Mouse (Mus musculus) spleen, postnatal 10 days (tissue): Measurements from ENCODE around the gene Sap30bp.

Experiments
- DNase-seq, 2 experiments: peaks; one replicate each; pipeline ENCODE4 v3.0.0; 2021 to 2022; ENCODE audit warnings: low spot score in 2 of 2

The Sap30bp gene

DNA sequence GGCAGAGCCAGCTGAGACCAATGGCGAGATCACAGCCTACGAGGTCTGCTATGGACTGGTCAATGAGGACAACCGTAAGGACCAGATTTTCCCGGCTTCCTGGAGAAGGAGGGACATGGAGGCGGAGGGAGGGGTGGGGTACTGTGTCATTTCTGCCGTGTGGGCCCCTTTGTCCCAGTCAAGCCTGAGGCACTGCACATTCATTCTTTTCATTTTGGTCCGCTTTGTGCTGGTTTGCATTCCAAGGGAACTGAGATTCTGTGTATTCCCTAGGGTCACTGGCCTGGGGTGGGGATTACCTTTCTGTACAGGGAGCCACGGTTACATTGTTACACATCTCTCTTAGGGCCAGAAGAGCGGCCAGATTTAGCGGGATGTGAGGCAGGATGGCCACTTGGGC is 67.5 kb downstream of the Sap30bp start:
- no peak for DNase-seq

DNA sequence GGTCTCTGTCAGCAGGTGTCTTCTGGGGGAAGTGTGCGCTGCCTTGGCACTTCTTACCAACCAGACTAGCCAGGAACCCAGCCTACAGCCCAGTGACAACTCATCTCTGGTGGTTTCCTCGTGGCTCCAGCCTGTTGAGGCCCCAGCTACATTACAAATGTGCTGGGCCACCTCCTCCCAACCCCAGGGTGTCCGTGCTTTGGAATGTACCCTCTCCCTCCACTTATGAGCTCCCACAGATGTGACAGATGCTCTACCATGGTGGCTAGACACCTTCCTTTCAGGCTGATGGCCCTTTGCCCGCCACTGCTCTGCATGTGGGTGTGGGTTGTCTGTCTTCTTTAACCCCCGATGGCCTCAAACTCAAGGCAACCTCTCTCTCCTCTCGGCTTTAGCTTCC is 68.6 kb downstream of the Sap30bp start:
- no peak for DNase-seq

DNA sequence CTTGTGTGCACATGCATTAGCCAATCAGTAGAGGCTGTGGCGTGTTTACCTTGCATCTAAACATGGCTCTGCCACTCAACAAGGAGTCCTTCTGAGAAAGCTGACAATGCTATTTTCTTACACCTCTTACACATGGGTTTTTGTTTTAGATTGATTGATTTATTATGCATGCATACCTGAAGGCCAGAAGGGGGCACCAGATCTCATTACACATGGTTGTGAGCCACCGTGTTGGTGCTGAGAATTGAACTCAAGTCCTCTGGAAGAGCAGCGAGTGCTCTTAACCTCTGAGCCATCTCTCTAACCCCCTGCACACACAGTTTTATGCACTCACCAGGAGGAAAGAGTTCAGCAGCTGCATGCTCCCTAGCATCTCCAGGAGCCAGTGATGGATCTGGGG is 69.8 kb downstream of the Sap30bp start:
- no peak for DNase-seq

DNA sequence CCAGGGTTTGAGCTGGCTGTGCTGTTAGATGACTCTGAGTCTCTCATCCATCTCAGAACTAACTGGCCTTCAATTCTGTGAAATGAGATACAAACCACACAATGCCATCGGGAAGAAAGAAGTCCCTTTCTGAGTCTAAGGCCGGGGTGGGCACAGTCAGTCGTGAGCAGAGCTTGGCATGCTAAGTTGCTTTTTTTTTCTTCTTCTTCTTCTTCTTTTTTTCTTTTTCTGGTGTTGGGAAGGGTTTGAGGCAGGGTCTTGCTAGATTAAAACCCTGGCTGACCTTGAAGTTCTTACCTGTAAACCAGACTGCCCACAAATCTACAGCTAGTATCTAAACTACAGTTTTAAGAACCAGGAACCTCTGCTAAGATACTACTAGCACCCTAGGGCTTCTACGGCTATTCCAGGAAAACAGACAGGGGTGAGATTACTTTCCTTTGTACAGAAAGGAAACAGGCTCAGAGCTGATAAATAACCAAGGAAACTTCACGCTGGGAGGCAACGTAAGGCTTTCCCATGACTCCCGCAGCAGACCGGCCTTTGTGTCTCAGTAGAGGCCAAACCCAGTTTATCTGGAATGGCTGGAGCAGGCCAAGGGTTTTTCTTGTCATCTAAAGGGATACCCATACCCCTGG is 71.2 kb downstream of the Sap30bp start:
- DNase-seq, result no peak

DNA sequence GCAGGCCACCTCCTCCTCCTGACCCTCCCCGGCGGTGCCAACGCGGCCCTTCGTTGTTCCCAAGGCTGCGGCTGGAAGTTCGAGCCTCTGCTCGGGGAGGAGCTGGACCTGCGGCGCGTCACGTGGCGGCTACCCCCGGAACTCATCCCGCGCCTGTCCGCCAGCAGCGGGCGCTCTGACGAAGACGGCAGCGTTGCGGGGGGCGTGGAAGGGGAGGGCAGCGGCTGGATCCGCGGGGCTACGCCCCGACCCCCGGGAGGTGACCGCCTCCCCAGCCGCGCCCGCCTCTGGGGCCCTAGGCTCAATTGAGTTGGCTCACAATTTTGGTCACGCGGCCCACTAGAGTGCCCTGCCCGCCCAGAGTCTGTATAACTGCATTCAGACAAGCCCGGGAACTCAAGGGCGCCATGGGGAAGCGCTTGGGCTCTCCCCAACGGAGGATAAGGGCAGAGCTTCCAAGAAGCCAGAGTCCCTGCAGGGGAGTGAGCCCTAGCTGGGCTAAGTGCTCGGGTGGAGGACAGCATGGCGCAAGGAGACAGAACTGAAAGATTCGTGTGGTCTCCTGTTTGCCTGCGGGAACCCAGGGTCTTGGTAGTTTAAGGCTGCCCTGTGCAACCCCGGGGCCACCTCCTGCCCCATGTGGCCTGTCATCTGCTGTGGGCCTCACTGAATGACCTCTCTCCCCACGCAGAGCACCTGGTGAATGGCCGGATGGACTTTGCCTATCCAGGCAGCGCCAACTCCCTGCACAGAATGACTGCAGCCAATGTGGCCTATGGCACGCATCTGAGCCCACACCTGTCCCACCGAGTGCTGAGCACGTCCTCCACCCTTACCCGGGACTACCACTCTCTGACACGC is 72.0 kb downstream of the Sap30bp start:
- peak; percentile 36 to 78 for DNase-seq

DNA sequence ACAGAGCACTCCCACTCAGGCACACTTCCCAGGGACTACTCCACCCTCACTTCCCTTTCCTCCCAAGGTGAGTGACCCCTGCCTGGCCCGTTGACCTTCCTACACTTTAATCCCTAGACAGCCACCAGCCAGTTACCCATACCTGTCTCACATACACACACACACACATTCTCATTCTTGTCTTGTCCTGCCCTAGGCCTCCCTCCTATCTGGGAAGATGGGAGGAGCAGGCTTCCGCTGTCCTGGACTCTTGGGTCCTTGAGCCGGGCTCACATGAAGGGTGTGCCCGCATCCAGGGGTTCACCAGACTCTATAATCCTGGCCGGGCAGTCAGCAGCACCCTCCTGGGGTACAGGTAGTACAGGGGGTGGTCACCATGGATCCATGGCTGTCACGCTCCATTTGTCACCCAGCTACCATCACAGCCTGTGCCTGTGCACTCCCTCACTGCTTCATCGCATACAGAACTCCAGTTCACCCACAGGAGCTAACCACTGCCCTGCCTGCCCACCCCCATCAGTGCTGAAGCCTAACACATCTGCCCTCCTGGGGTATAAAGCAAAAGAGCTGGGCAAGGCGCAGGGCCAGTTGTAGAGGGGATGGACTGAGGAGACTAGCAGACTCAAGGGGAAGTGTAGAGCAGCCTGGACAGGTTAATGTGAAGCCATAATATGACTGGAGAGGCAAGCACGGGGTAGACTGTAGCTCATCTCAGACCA is 72.8 kb downstream of the Sap30bp start:
- no peak for DNase-seq

DNA sequence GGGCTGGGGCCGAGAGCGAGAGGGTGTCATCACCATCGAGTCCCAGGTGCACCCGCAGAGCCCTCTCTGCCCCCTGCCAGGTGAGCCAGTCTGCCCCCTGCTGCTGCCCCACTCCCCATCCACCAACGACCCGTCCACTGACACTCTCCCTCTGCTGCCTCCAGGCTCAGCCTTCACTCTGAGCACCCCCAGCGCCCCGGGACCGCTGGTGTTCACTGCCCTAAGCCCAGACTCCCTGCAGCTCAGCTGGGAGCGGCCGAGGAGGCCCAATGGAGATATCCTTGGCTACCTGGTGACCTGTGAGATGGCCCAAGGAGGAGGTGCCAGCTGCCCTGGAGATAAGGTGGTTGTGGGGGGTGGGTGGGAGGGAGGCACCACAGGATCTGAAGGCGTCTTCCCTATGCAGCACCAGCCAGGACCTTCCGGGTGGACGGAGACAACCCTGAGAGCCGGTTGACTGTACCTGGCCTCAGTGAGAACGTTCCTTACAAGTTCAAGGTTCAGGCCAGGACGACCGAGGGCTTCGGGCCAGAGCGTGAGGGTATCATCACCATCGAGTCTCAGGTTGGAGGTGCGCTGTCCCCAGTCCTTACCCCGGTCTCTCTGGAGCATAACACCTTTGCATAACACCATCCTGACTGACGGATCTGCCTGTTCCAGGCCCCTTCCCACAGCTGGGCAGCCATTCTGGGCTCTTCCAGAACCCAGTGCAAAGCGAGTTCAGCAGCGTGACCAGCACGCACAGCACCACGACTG is 74.2 kb downstream of the Sap30bp start:
- DNase-seq, result no peak

DNA sequence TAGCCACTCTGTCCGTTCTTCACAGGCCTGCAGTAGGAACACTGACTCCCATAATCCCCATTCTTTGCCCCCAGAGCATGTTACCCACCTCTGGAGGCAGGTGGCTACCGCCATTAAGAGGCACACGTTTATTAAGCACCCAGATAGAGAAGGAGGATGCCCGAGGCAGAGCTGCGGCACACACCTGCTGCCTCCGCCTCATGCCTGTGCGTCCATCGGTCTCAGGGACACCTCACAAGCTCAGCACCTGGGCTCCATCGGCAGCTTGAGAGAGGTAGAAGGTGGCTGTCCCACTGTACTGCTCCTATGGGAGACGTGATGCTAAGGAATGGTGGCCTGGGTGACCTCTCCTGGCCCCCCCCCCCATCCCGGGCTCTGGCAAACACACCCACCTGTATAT is 75.3 kb downstream of the Sap30bp start:
- no peak for DNase-seq

DNA sequence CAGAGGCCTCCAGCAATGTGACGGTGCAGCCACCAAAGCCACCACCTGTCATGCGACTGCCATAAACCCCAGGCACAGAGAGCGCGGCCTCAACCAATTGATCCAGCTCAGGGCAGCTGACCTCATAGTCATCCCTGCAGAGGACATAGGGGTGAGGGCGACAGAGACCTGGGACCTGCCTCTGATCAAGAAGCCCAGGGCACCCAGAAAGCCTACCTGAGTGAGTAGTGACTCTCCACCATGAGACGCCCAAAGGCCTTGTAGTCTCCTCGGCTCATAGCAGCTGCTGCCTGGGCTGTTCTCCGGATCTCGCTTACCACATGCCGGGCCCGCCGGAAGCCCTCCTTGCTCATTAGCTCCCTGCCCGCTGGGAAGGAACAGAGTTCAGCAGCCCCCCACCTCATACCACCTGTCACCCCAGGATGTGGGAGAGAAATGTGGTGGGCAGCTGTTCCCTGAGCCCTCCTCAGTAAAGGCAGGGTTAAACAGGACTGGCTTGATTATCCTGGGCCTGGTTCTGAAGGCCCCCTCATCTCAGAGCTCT is 75.8 kb downstream of the Sap30bp start:
- DNase-seq, result no peak

DNA sequence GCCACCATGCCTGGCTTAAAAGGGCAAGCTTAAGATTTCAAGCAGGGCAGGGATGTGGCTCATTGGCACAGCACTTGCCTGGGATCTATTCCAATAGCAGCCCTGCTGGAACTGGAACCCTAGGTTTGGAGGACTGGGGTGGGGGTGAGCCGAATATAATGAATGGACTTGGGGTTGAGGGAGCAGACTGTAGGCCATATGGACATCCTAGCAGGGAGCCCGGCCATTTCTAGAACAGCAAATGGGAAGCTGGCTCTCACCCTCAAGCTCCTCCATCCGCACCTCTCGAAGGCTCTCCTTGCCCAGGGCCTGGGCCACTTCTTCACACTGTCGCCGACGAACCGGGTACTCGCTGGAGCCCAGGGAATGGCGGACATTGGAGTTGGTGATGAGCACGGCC is 76.6 kb downstream of the Sap30bp start:
- no peak for DNase-seq

DNA sequence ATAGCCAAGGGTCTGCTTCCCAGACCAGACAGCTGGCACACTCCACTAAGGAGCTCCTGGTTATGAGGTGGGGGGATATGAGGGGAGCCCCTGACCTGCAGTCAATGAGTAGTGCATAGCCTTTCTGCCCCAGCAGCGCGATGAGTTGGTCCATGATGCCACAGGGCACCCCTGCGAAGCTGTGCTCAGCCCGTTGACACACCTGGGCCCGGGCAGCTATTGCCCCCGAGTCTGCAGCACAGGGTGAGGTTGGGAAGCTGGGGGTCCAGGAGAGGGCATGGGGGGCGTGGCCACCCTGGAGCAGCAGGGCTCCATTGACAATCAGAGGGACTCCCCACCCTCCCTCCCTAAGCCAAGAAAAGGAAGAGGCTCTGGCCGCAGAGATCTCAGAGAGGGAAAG is 77.1 kb downstream of the Sap30bp start:
- no peak for DNase-seq

DNA sequence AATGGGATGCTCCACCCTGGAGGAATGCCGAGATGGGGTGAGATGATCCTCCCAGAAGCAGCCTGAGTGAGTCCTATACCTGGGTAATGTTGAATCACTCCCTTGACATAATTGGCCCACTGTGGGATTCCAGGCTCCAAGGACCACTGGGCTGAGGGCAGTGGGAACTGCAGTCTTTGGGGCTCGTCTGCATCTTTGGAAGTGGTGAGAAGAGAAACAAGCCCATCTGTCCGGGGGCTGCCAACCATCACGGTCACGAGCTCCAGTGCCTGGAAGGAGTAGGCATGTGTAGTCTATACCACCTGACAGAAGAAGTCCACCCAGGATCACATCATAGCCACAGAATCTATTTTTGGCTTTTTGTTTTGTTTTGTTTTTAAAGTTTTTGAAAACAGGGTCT is 77.9 kb downstream of the Sap30bp start:
- no peak for DNase-seq

DNA sequence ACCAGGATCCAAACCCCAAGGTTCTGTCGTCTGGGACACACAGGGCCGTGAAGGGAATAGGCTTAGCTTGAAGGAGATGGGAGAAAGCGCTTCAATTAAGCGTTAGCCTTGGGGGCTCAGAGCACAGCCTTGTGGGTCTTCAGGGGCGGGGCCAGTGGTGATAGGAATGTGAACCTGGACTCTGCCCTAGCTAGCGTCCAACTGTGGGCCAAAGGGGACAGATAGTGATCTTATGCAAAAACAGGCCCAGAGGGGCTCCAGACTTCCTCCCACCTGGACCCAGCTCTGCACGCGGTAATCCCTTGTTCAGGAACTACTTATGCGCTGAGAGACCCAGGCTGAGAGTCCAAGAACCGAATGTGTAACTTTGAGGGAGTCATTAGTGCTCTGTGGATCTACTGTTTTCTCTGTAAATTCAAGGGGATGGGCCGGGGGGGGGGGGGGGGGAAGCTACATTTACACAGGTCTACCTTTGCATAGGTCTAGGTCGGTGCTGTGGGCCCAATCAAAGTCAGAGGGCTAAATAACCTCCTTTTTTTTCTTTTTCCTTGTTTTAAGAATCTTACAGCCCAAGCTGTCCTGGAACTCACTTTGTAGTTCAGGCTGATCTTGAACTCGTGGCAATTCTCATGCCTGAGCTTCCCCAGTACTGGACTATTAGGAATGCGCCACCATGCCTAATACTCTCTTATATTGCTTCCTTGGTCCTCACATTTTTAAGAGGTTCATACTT is 78.6 kb downstream of the Sap30bp start:
- no peak for DNase-seq

DNA sequence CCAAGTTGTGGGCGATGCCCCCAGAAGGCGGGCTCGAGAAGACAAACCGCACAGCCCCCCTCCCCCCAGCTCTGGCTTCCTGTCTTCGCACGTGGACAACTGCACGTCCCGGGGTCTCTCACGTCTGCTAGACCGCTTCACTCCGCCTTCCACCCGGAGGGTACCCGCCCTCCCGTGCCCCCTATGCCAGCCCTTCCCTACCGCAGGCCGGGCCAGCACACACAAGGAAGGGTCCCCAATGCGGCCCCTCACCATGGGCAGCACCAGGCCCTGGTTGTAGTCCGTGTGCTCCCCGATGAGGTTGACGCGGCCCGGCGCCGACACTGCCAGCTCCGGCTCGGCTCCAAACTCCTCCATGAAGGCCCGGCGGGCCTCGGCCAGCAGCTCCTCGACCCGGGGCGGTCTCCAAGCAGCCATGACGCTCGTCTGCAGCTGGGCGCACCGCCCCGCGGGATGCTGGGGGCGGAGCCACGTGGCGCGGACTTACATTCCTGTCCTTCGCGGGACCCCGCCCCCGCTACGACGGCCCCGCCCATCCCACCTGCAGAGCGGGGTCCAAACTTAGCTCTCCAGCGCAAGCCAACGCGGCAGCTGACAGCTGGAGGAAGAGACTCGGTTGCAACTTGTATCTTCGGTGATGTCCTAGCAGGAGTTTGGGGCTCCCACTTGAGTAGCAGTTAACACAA is 79.3 kb downstream of the Sap30bp start, which contains the start of gene Galk1:
Gene Galk1, minus strand, starts transcription at position 458 of the 686 bp plus-strand sequence.
- peak; percentile 64 to 90 for DNase-seq

DNA sequence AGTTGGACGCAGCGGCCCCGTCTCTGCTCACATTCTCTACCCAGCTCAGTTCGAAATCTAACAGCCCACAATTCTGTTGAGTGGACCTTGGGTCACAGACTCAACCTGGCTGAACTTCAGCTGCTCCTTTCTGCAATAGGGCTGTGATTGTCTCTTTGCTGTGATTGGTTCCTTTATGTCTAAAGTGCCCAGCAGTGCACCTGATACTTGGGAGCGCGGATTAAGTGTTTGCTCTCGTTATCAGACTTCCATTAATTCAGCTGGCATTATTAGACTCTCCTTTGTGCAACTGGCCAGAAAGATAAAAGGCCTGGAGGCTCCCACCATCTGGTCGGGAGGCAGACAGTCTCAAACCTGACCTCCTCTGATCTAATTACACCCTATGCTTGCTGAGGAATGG is 81.7 kb downstream of the Sap30bp start:
- DNase-seq, result no peak
